Comparison of ENCODE assay signal across 1 mouse cellular context in genomic region chr2:32572196-32572595, GRCm38 (mm10).
TF ChIP-seq lines count a peak whose summit lies in the region.

No protein-coding gene starts in this region.

TF ChIP-seq in CH12.LX, 34 proteins besides CTCF, POLR2A, EP300 and RAD21:
- TF ChIP-seq GABPA (IDR thresholded peaks at IDR 0.05; ENCODE audit: insufficient replicate concordance, low read depth, low read length): no peak
- no peak for TF ChIP-seq CHD2 (IDR thresholded peaks at IDR 0.05; ENCODE audit: low read length)
- no peak for TF ChIP-seq USF1 (IDR thresholded peaks at IDR 0.05; ENCODE audit: low read depth, low read length)
- TF ChIP-seq TCF12 (IDR thresholded peaks at IDR 0.05; ENCODE audit: low read depth, low read length): no peak
- no peak for TF ChIP-seq BHLHE40 (IDR thresholded peaks at IDR 0.05; ENCODE audit: low read depth, low read length)
- TF ChIP-seq E2F4 (IDR thresholded peaks at IDR 0.05; ENCODE audit: insufficient replicate concordance, low read depth, low read length): no peak
- no peak for TF ChIP-seq RCOR1 (conservative IDR thresholded peaks at IDR 0.05; ENCODE audit: low read depth, low read length)
- no peak for TF ChIP-seq ZC3H11A (IDR thresholded peaks at IDR 0.05; ENCODE audit: low read depth, low read length)
- TF ChIP-seq ZMIZ1 (IDR thresholded peaks at IDR 0.05; ENCODE audit: low read depth, low read length): no peak
- TF ChIP-seq HCFC1 (IDR thresholded peaks at IDR 0.05; ENCODE audit: low read depth, low read length): no peak
- TF ChIP-seq UBTF (IDR thresholded peaks at IDR 0.05; ENCODE audit: low read depth, low read length): no peak
- TF ChIP-seq POLR2AphosphoS2 (IDR thresholded peaks at IDR 0.05; ENCODE audit: low read depth, low read length): no peak
- TF ChIP-seq TBP (conservative IDR thresholded peaks at IDR 0.05; ENCODE audit: low read depth, low read length): no peak
- no peak for TF ChIP-seq ZNF384 (IDR thresholded peaks at IDR 0.05; ENCODE audit: low read depth, low read length)
- no peak for TF ChIP-seq NELFE (IDR thresholded peaks at IDR 0.05; ENCODE audit: low read depth, low read length)
- TF ChIP-seq KAT2A (IDR thresholded peaks at IDR 0.05; ENCODE audit: insufficient replicate concordance, low read length): no peak
- no peak for TF ChIP-seq ELF1 (IDR thresholded peaks at IDR 0.05; ENCODE audit: low read depth, low read length)
